Mouse (Mus musculus) macrophage (primary cell): ENCODE results near the gene Paics. TPM values are rescaled to one million over a fixed set of nuclear protein-coding genes. Genes with fewer than 3 reads are reported as not detected.

ENCODE experiments used
- H3K27ac ChIP-seq: fragments of 350-480 bp; formaldehyde crosslinking; 2 replicates; pipeline ENCODE4 v1.9.0; 2021
- H3K36me3 ChIP-seq: fragments of 350-480 bp; formaldehyde crosslinking; 2 replicates; pipeline ENCODE4 v1.9.0; 2021; ENCODE audit errors: inconsistent target
- H3K4me3 ChIP-seq: fragments of 350-480 bp; formaldehyde crosslinking; 2 replicates; pipeline ENCODE4 v1.9.0; 2021; ENCODE audit errors: inconsistent target
- H3K79me2 ChIP-seq: fragments of 350-480 bp; formaldehyde crosslinking; 2 replicates; pipeline ENCODE4 v1.9.0; 2021; ENCODE audit errors: inconsistent target
- WGBS: methylation state at CpG from one replicate; pipeline ENCODE4 v1.1.7; 2026; ENCODE audit warnings: inconsistent platforms; ENCODE audit not compliant: missing documents; 5-methylcytosine and 5-hydroxymethylcytosine counted together
- polyA plus RNA-seq: library from polyadenylated mRNA; stranded (reverse); fragments of 250-400 nt; gene quantifications from 3 replicates; pipeline ENCODE4 v1.2.4, GENCODE M21; 2018; ENCODE audit warnings: inconsistent platforms

Paics gene
- polyA plus RNA-seq, 1 experiment from 2014 or later = 77.7 TPM

DNA sequence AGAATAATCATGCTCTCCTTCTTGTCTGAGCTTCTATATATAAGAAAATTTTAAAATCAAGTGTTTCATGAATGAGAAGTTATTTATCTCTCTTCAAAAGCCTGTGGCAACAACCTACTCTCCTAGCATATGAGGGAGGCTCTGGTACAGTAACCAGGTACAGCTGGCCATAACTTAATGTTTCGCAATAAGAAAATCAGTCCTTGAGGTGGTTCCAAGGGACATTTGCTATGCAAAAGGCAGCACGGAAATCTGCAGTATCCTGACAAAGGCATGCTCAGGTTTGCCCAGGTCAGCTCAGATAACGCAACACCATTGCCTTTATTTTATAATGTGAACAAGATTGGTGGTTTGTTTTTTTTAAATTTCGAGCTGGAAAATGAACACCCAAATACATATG is 9.1 kb upstream of the Paics start:
- Histone ChIP-seq H3K4me3 (no peak overlapping the region), H3K36me3 (no peaks in the 10 kb centered on the region), H3K79me2 (peaks cover 66% of the 10 kb centered on the region), H3K27ac (no peak overlapping the region)
- WGBS = 90% methylated on average over 4 of the region's 4 CpGs

DNA sequence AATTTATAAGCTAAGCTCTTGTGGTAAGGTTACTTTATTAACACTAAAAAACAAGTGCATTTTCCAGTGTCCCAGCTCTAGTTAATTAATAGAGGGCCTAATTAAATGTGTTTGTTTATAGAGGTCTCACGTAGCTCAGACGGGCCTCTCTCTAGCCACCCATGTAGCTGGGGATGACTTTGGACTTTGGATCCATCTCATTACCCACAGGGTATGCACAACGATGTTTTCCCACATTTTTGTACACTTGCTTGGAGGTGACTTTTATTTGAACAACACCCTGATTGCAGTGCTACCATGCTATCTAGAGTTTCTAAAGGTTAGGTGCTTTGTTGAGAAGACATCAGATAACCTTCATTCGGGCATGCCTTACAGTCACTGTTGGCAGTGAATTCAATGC is 8.6 kb upstream of the Paics start:
- 96% methylated on average over 4 of the region's 4 CpGs for WGBS
- H3K79me2 ChIP-seq = peaks cover 71% of the 10 kb centered on the region
- no peak overlapping the region for H3K27ac ChIP-seq
- no peak overlapping the region for H3K4me3 ChIP-seq
- no peaks in the 10 kb centered on the region for H3K36me3 ChIP-seq

DNA sequence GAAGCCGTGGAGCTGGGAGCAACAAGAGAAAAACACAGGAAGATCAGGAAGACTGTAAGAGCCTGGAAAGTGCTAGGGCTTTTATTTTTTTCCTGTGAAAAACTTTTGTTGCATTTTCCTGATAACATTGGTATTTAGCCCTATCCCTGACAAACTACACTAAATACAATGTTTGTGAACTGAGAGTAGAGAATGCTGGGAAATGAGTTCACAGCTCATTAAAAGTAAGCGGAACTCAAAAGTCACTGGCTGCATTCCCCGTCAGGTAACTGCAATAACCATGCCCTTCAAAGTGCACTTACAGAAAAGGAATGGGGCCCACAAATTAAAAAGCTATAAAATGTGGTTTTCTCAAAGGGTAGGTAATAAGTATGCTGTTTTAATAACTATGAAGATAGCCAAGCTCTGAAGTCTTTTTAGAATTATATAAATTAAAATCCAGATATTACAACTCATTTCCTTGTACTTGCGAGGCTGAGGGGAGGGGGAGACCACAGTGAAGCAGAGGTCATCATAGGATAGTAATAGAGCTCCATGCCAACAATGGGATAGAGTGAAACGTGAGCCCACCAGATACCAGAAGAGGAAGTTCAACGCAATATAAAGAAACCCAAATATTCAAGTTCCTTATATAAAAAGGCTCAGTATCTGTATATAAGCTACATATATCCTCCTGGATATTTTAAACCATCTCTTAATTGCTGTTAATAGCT is 6.0 kb upstream of the Paics start:
- H3K27ac ChIP-seq = no peak overlapping the region
- H3K4me3 ChIP-seq = no peak overlapping the region
- no peaks in the 10 kb centered on the region for H3K36me3 ChIP-seq
- H3K79me2 ChIP-seq = peaks cover 97% of the 10 kb centered on the region
- 67% methylated on average over 6 of the region's 6 CpGs for WGBS

- H3K79me2 ChIP-seq = peaks cover 99% of the 10 kb centered on the region
- 100% methylated on average over 2 of the region's 2 CpGs for whole genome bisulfite sequencing
- no peak overlapping the region for H3K27ac ChIP-seq
- H3K4me3 ChIP-seq = no peak overlapping the region
- H3K36me3 ChIP-seq = no peaks in the 10 kb centered on the region
Measured at GRCm38 (mm10) chr5:76945678-76946033, 5.5 kb upstream of the Paics start.

DNA sequence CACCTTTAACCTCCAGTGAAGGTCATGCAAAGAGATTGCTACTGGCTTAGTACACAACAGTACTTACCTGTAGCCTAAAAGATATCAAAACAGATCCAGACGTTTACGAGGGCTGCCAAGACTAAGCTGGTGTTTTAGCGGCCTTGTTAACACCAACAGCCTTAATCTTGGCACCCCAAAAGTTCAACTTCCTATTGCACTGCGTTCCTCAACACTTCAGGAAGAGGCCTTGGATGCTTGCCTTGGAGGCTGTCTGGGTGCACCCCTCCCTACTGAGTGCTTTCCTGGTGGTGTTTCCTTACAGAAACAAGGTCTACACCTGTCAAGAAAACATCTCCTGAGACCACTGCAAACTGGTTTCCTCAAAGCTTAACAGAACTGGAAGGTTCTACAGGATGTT is 4.0 kb upstream of the Paics start:
- H3K4me3 ChIP-seq = no peak overlapping the region
- H3K27ac ChIP-seq = no peak overlapping the region
- H3K79me2 ChIP-seq = peaks cover 90% of the 10 kb centered on the region
- WGBS = 14% methylated on average over 4 of the region's 4 CpGs
- H3K36me3 ChIP-seq = no peaks in the 10 kb centered on the region

DNA sequence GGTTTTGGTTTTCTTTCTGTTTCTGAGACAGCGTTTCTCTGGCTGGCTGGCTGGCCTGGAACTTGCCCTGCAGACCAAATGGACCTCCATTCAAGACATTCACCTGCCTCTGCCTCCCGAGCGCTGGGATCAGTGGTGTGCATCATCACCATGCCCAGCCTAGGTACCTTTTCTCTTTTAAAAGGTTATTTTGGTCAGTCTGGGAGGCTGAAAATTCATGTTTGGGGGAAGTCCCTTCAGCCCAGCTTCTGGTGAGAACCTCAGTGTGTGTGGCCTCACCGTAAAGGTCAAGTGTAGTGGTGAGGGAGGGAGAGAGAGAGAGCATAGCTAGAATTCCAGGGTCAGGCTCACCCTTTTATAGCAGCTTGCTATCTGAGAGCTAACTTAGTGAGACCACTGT is 3.3 kb upstream of the Paics start:
- H3K36me3 ChIP-seq = no peaks in the 10 kb centered on the region
- no peak overlapping the region for H3K27ac ChIP-seq
- H3K4me3 ChIP-seq = no peak overlapping the region
- 70% methylated on average over 4 of the region's 4 CpGs for WGBS
- peaks cover 91% of the 10 kb centered on the region for H3K79me2 ChIP-seq

GRCm38 (mm10) chr5:76950343-76951105 is 583 bp upstream of the Paics start:
- Histone ChIP-seq H3K79me2 (peaks cover 89% of the 10 kb centered on the region), H3K27ac (peak overlapping the region; percentile 35), H3K36me3 (no peaks in the 10 kb centered on the region), H3K4me3 (peak overlapping the region; percentile 79)
- WGBS = 0% methylated on average over 24 of the region's 24 CpGs

DNA sequence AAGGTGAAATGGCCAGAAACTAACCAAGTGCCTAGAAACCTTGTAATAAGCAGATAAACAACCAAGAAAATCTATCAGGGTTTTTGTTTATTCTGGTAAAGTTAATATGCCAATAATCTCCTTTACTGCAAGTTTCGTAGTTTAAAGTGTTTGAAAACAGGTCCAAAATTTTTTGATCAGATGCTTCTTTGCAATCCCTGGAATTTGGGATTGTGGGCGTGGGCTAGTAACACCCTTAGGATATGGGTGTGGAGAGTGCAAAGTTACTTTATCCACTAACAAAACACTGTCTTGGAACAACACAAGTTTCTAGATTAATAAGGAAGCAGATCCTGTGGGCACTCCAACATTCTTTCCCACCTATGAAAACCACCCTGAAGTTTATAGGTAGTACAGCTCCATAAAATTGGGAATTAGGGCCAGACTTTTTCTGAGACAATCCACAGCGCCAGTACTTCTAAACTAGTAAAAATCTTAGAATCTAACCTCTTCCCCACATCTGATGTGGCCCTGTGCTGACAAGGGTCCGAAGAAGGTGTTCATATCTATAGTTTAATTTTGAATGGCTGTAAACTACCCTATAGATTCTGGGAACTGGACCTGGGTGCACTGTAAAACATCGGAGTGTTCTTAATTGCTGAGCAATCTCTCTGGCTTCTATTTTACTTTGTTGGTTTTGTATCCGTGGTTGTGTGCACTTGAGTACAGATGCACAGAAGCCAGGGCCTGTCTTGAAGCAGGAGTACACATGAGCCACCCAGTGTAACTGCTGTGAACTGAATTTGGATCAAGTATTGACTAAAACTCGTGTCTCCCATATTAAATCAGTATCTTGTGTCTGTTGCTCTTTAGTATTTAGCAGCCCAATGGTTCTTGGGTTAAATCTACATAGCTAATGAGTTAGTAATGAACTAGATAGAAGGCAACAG is 1.3 kb downstream of the Paics start:
- H3K4me3 ChIP-seq = peak overlapping the region; percentile 79
- peak overlapping the region; percentile 53 for H3K27ac ChIP-seq
- H3K79me2 ChIP-seq = peaks cover 79% of the 10 kb centered on the region
- H3K36me3 ChIP-seq = peaks cover 10% of the 10 kb centered on the region
- 4% methylated on average over 7 of the region's 7 CpGs for WGBS

- Histone ChIP-seq H3K27ac (no peak overlapping the region), H3K36me3 (peaks cover 23% of the 10 kb centered on the region), H3K4me3 (no peak overlapping the region), H3K79me2 (peaks cover 65% of the 10 kb centered on the region)
- 79% methylated on average over 3 of the region's 3 CpGs for WGBS
Measured at GRCm38 (mm10) chr5:76953794-76954193, 2.7 kb downstream of the Paics start.

DNA sequence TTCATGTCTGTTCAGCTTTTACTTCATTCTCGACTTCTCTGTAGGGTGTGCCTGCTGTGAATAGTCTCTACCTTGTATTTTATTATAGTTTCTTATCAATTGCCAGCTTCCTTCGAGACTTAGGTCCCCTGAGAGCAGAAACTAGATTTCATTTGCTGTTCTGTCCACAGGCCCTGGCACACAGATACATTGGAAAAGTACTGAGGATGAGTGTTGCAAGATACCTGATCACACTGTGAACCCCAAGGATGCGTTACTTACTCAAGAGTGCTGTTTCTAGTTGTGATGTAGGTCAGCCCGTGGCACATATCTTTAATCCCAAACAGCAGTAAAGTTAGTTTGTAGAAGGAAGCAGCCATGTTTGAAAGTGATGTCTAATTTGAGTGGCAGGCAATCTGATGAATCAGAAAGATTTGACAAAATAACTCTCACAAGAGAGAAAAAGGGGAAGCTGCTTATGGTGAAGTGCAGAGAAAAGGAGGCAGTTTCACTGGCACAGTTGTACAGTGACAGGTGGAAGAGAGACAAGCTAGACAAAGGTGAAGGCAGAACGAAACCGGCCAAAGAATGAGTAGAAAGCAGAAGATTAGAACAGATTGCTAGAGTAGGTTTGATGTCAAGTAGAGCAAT is 3.3 kb downstream of the Paics start:
- H3K79me2 ChIP-seq = peaks cover 59% of the 10 kb centered on the region
- no peak overlapping the region; the same call in 1 of the 2 replicates for H3K27ac ChIP-seq
- 50% methylated on average over 6 of the region's 6 CpGs for WGBS
- H3K36me3 ChIP-seq = peaks cover 26% of the 10 kb centered on the region
- H3K4me3 ChIP-seq = no peak overlapping the region

- H3K36me3 ChIP-seq = peaks cover 34% of the 10 kb centered on the region
- 87% methylated on average over 4 of the region's 4 CpGs for WGBS
- H3K27ac ChIP-seq = no peak overlapping the region
- H3K4me3 ChIP-seq = no peak overlapping the region
- H3K79me2 ChIP-seq = peaks cover 48% of the 10 kb centered on the region
Measured at GRCm38 (mm10) chr5:76955474-76955873, 4.4 kb downstream of the Paics start.

DNA sequence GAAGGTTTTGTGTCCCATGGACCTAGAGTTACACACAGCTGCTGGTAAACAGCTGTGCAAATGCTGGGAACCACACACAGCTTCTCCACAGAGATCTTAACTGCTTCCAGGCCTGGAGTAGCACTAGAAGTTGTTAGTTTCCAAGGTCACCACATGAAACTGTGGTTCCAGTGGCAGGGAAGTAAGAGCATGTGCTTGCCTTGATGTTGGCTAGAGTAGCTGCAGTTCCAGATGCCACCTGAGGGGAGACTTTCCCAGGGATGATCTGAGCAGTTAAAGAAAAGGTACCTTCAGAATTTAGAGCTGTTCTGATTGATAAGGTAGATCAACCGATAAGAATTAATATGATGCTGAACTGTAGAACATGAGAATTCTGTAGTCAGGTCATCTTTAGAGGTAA is 6.8 kb downstream of the Paics start:
- peaks cover 32% of the 10 kb centered on the region for H3K79me2 ChIP-seq
- H3K4me3 ChIP-seq = no peak overlapping the region
- H3K36me3 ChIP-seq = peaks cover 58% of the 10 kb centered on the region
- WGBS = 100% methylated on average over 1 of the region's 1 CpGs
- no peak overlapping the region for H3K27ac ChIP-seq

DNA sequence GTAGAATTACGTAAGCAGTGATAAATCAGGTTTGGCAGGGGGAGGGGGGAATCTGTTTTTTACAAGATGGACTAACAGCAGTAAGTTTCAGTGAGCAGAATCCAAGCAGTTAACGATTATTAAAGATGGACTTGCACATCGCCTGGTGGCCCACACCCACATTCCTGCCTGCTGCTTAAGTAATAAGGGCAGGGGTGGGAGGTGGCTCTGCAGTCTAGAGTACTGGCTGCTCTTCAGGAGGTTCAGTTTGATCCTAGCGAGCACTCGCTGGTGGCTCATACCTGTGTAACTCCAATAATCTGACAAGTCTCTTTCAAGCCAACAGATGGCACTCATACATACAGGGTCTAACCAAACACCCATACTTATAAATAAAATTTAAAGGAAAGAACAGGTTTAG is 8.5 kb downstream of the Paics start:
- Histone ChIP-seq H3K4me3 (no peak overlapping the region), H3K27ac (no peak overlapping the region), H3K36me3 (peaks cover 67% of the 10 kb centered on the region), H3K79me2 (peaks cover 18% of the 10 kb centered on the region)
- WGBS = 96% methylated on average over 5 of the region's 5 CpGs

- WGBS = 92% methylated on average over 11 of the region's 11 CpGs
- no peak overlapping the region for H3K4me3 ChIP-seq
- H3K27ac ChIP-seq = no peak overlapping the region
- peaks cover 82% of the 10 kb centered on the region for H3K36me3 ChIP-seq
- no peaks in the 10 kb centered on the region for H3K79me2 ChIP-seq
Measured at GRCm38 (mm10) chr5:76962545-76962944, 11.4 kb downstream of the Paics start.
